Mouse (Mus musculus) hindbrain, embryonic 15.5 days (tissue): ENCODE data around the gene Vopp1. TPM values are rescaled to one million over a fixed set of nuclear protein-coding genes. Genes with fewer than 3 reads are reported as not detected.

Experiments
- polyA plus RNA-seq: library from polyadenylated mRNA; unstranded; fragments of >200 nt; fragmentation: Nextera tagmentation; extraction: Ambion mirVana; gene quantifications from 2 replicates; pipeline ENCODE4 v1.2.1, GENCODE M21; 2015

Vopp1 gene
- polyA plus RNA-seq, 1 experiment from 2014 or later = 221 TPM

Other genes starting within 250 kb of the Vopp1 start
- 1.1 and 1.3 TPM in 2 replicates for gene Herc6, start 244.2 kb downstream of the Vopp1 start, polyA plus RNA-seq
- 17.2 and 18.0 TPM in 2 replicates for gene Pyurf, start 133.1 kb downstream of the Vopp1 start, polyA plus RNA-seq
- gene Lancl2, start 122.6 kb downstream of the Vopp1 start, polyA plus RNA-seq = 76.7 and 86.3 TPM in 2 replicates
- gene Vmn1r21, start 25.2 kb upstream of the Vopp1 start, polyA plus RNA-seq = not detected in 2 replicates
- not detected in 2 replicates for gene Vmn1r22, start 82.9 kb upstream of the Vopp1 start, polyA plus RNA-seq
- gene Vmn1r23, start 101.7 kb upstream of the Vopp1 start, polyA plus RNA-seq = not detected in 2 replicates
- gene Vmn1r24, start 136.3 kb upstream of the Vopp1 start, polyA plus RNA-seq = not detected in 2 replicates
- not detected in 2 replicates for gene Vmn1r25, start 155.7 kb upstream of the Vopp1 start, polyA plus RNA-seq
- gene Vmn1r26, start 190.0 kb upstream of the Vopp1 start, polyA plus RNA-seq = not detected in 2 replicates